Mouse (Mus musculus): ENCODE measurements around the gene Psma5.

Psma5 gene

GRCm38 (mm10) chr3:108282401-108283240, 25.9 kb downstream of the Psma5 start:
- DNase-seq (ENCODE audit: extremely low spot score, low spot score), result no peak

DNA sequence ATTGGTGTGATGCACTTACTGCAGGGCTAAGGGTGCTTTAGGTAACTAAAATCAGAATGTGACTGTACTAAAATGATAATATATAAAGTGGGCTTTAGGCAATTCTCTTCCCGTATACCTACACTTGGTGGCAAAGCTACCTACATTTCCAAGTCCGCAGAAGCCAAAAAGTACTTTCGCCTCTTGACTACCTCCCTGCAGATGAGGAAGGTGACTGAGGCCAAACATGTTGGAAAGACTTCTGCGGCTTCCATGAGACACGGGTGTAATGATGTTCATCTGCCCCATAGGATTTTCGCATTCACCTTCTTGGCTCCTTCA, 26.5 kb downstream of the Psma5 start:
- no peak for DNase-seq (ENCODE audit: extremely low spot score, low spot score)

DNA sequence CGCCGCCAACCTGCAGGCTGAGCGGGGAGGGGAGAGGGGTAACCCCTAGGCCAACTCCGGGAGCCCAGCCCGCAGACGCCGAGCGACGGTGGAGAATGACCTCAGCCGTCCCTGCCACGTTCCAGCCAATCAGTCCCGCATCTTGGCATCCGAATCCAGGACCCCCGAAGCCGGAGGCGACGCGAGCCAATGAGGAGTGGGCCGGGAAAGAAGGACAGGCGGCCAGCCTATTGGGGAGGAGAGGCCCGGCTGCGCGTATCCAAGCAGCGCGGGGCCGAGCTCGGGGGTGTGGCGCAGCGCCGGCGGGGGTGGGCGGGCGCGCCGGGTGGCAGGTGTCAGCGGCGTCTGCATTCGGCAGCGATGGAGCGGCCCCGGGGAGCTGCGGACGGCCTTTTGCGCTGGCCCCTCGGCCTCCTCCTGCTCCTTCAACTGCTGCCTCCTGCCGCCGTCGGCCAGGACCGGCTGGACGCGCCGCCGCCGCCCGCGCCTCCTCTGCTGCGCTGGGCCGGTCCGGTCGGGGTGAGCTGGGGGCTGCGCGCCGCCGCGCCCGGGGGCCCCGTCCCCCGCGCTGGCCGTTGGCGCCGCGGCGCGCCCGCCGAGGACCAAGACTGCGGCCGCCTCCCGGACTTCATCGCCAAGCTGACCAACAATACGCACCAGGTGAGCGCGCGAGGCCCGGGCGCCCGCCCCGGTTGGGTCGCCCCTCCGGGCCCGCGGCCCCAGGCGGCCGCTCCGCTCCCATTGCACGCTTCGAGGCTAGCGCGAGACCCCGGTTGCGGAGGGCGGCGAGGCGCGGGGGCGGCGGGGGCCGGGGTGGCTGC, 27.3 kb downstream of the Psma5 start, which contains the start of gene Sort1:
Gene Sort1, plus strand, starts transcription at position 302 of the 821 bp plus-strand sequence.
- peak; percentile 92 for DNase-seq (ENCODE audit: extremely low spot score, low spot score)

GRCm38 (mm10) chr3:108285078-108285711, 28.5 kb downstream of the Psma5 start:
- DNase-seq (ENCODE audit: extremely low spot score, low spot score), result no peak

GRCm38 (mm10) chr3:108286671-108287439, 30.1 kb downstream of the Psma5 start:
- DNase-seq (ENCODE audit: extremely low spot score, low spot score), result no peak

DNA sequence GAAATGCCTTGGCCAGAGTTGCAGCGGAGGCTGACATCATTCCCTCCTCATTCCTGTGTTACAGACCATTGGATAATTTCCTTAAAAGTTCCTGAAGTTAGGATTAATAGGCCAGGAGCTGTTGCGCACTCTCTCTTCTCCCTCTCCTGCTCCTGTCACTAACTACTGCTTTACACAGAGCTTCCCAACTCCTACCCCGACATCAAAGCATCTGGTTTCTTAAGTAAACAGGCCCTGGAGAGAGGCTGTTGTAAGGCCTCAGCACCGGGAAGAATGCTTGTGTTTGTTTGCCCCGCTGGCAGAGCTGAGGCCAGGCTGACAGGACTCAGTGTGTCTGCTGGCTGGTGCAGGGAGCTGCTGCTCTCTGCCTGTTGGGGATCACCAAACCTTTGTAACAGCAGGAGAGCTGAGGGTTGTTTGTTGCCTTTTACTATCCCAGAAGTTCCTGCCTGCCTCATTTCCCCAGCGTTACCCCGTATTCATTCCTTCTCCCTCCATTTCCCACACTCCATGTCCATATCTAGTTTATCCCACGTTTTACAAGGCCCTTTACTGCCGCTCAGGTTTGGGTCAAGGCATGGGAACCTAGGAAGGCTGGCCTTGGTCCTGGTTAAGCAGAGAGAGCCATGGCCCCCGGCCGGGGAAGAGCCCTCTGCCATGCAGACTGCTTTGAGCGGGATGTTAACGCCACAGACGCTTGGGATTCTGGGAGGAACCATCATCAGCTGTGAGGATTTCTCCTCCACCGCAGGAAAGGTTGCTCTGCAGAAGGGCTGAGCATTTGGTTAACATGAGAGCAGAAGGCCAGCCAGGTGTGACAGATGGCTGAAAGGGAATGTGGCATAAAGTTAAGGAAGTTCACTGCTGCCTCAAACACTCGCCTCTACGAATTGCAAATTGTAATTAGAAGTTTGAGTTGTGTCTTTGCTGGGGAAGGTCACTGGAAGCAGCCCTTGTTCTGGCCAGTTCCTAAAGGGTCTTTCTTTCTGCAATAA, 31.4 kb downstream of the Psma5 start:
- peak; percentile 39 for DNase-seq (ENCODE audit: extremely low spot score, low spot score)

GRCm38 (mm10) chr3:108289311-108290130, 32.8 kb downstream of the Psma5 start:
- no peak for DNase-seq (ENCODE audit: extremely low spot score, low spot score)

GRCm38 (mm10) chr3:108291036-108291799, 34.5 kb downstream of the Psma5 start:
- no peak for DNase-seq (ENCODE audit: extremely low spot score, low spot score)

GRCm38 (mm10) chr3:108294398-108294797, 37.7 kb downstream of the Psma5 start:
- DNase-seq (ENCODE audit: extremely low spot score, low spot score), result no peak

GRCm38 (mm10) chr3:108295379-108296219, 38.9 kb downstream of the Psma5 start:
- DNase-seq (ENCODE audit: extremely low spot score, low spot score), result no peak

- DNase-seq (ENCODE audit: extremely low spot score, low spot score), result peak; percentile 55
Observed at GRCm38 (mm10) chr3:108296220-108297049, 39.7 kb downstream of the Psma5 start.

GRCm38 (mm10) chr3:108297050-108297419, 40.3 kb downstream of the Psma5 start:
- DNase-seq (ENCODE audit: extremely low spot score, low spot score), result no peak

DNA sequence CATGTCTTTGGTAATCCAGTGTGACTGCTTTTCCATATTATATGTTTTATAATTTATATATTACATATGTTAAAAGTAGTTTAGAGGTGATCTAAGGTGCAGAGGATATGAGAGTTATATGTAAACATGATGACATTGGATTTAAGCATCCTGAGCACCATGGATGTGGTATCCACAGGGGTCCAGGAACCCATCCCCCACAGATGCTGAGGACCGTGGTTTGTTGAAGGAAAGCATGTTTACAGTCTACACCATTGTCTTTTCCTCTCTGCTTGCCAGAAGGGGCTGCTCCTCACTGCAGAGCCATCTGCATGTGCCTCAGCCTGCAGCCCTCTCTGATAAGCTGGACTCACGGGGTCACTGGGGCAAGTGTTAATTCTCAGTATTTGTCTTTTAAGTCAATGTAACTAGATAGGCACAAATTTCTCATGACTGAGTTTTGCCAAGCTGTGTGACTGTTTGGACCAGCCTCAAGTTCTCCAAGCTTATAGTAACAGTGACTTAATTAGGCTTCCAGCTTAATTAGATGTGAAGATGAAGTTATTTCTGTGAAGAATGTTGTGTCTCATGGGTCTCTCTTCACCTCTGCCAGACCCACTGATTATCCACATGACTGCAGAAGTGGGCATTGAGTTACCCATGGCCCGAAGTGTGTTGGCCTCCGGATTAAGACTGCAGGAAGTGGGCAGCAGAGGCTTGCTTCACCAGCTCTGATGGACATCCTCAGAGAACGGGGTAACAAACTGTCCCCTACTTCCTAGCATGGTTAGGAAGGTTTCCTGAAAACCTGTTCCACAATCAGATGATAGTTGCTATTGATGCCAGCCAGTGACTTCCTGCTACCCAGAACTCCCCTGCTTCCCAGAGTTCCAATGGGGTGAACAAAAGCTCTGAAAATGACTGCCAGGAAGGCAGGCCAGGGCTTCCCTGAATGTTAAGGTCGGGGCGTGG, 41.2 kb downstream of the Psma5 start:
- DNase-seq (ENCODE audit: extremely low spot score, low spot score), result no peak

DNA sequence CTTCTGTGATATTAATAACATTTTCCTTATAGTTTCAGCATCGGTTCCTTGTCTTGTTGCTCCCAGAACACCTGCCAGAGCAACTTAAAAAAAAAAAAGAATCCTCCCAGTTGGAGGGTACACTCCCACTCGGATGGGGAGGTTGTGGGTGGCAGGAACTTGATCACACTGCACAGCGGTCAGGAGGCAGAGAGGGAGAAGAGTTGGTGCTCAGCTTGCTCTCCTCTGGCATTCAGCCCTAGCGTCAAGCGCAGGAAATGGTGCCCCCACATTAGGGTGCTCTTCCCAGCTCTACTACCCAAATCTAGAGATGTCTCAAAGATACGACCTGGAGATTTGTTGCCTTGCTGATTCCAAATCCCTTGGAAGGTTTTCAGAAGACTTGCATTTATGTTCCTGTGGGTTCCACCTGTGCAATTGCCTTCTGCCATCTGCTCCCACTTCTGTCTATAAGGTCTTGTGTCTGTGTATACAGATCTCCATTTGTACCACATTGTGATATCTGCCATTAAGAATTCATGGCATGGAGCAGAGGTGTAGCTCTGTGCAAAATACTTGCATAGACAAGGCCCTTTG, 43.8 kb downstream of the Psma5 start:
- no peak for DNase-seq (ENCODE audit: extremely low spot score, low spot score)

DNA sequence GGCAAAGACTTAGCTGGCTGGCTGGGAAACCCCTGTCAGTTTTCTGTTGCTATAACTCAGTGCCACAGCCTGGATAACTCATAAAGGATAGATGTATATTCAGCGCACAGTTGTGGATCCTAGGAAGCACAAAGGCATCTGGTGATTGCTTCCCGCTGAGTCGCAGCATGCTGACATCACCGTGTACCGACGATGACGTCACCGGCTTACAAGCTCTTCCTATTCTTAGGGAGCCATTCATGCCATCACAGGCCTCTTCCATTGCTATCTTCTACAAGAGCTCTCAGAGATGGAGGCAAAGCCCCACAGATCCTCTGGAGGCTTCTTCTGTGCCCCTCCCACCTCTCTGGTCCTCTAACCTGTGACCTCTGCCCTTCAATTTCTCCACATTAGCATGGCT, 47.0 kb downstream of the Psma5 start:
- no peak for DNase-seq (ENCODE audit: extremely low spot score, low spot score)
